Mouse (Mus musculus): ENCODE results near the gene Lrig1.
A peak's percentile ranks its signal among the peaks of the same experiment; 100 is the strongest.

Lrig1 gene

GRCm38 (mm10) chr6:94700067-94700491 lies at the start of gene Lrig1:
Gene Lrig1, minus strand, starts transcription at chr6:94700158.
- DNase-seq (ENCODE audit: low spot score in 2 of 2) = peak; percentile 96

GRCm38 (mm10) chr6:94749626-94750025 lies 49.7 kb upstream of the Lrig1 start:
- DNase-seq (ENCODE audit: low spot score in 2 of 2) = no peak

- DNase-seq (ENCODE audit: low spot score in 2 of 2) = no peak
Measured at GRCm38 (mm10) chr6:94748361-94748760, 48.4 kb upstream of the Lrig1 start.

GRCm38 (mm10) chr6:94740117-94740729 lies 40.3 kb upstream of the Lrig1 start:
- DNase-seq (ENCODE audit: low spot score in 2 of 2) = no peak

- no peak for DNase-seq (ENCODE audit: low spot score in 2 of 2)
Measured at GRCm38 (mm10) chr6:94738647-94739046, 38.7 kb upstream of the Lrig1 start.

GRCm38 (mm10) chr6:94733878-94734277 lies 33.9 kb upstream of the Lrig1 start:
- DNase-seq (ENCODE audit: low spot score in 2 of 2) = no peak

GRCm38 (mm10) chr6:94729847-94730246 lies 29.9 kb upstream of the Lrig1 start:
- DNase-seq (ENCODE audit: low spot score in 2 of 2) = no peak

GRCm38 (mm10) chr6:94729132-94729531 lies 29.2 kb upstream of the Lrig1 start:
- DNase-seq (ENCODE audit: low spot score in 2 of 2) = no peak

- DNase-seq (ENCODE audit: low spot score in 2 of 2) = no peak
Measured at GRCm38 (mm10) chr6:94724612-94725011, 24.7 kb upstream of the Lrig1 start.

- no peak for DNase-seq (ENCODE audit: low spot score in 2 of 2)
Measured at GRCm38 (mm10) chr6:94718607-94719346, 18.8 kb upstream of the Lrig1 start.

GRCm38 (mm10) chr6:94717705-94718489 lies 17.9 kb upstream of the Lrig1 start:
- peak in 1 of 2 experiments; percentile 22 for DNase-seq (ENCODE audit: low spot score in 2 of 2)

- DNase-seq (ENCODE audit: low spot score in 2 of 2) = no peak
Measured at GRCm38 (mm10) chr6:94715645-94715940, 15.6 kb upstream of the Lrig1 start.

- DNase-seq (ENCODE audit: low spot score in 2 of 2) = no peak
Measured at GRCm38 (mm10) chr6:94714815-94715644, 15.1 kb upstream of the Lrig1 start.

GRCm38 (mm10) chr6:94709832-94710231 lies 9.9 kb upstream of the Lrig1 start:
- no peak for DNase-seq (ENCODE audit: low spot score in 2 of 2)

GRCm38 (mm10) chr6:94709150-94709549 lies 9.2 kb upstream of the Lrig1 start:
- no peak for DNase-seq (ENCODE audit: low spot score in 2 of 2)

GRCm38 (mm10) chr6:94707254-94707653 lies 7.3 kb upstream of the Lrig1 start:
- no peak for DNase-seq (ENCODE audit: low spot score in 2 of 2)

- no peak for DNase-seq (ENCODE audit: low spot score in 2 of 2)
Measured at GRCm38 (mm10) chr6:94705931-94706330, 6.0 kb upstream of the Lrig1 start.

- peak in 1 of 2 experiments; percentile 19 for DNase-seq (ENCODE audit: low spot score in 2 of 2)
Measured at GRCm38 (mm10) chr6:94702993-94703392, 3.0 kb upstream of the Lrig1 start.

- no peak for DNase-seq (ENCODE audit: low spot score in 2 of 2)
Measured at GRCm38 (mm10) chr6:94701071-94701470, 1.1 kb upstream of the Lrig1 start.

- DNase-seq (ENCODE audit: low spot score in 2 of 2) = peak in 1 of 2 experiments; percentile 28
Measured at GRCm38 (mm10) chr6:94700612-94701011, 654 bp upstream of the Lrig1 start.

GRCm38 (mm10) chr6:94699173-94699987 lies 578 bp downstream of the Lrig1 start:
- DNase-seq (ENCODE audit: low spot score in 2 of 2) = peak; percentile 14 to 33
